Mouse (Mus musculus): ENCODE data around the gene Tmem198b. TPM values are rescaled to one million over a fixed set of nuclear protein-coding genes. Genes with fewer than 3 reads are reported as not detected.

Tmem198b gene
- polyA plus RNA-seq, 1 experiment from 2014 or later: 14.4 TPM

DNA sequence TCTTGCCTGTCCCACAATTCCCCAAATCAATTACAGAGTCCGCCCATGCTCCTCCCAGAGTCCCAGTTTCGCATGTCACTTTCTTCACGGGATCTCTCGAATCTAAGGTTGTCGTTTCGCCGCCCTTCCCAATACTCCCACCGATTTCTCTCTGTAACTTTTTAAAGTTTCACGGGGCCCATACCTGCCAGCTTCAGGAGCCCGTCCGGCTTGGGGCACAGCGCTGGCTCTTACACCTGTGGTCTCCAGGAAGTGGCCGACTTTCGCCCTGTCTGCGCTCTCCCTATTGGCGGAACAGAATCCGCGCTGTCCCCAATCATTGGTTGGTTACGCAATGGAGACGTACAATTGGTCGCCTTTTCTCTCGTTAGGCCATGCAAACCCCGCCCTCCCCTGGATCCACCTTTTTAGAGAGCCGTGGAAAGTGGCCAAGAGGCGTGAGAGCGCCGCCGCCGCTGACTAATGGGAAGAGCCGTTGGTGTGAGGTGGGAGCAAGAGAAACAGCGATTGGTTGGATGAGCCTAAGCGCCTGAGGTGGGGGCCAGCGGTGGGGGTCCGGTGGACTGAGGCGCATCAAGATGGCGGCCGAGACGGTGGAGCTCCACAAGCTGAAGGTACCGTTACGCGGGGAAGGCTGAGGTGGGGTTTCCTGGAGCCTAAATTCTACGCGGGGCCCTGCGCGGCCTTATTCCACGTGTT lies 17.3 kb upstream of the Tmem198b start, which contains the start of gene Ormdl2:
TSS of gene Ormdl2 (minus strand) at position 288 of the 699 bp plus-strand sequence.
- peak within 1 kb of the TSS; percentile 75 for H3K9ac ChIP-seq (replicated peaks)
- under 1% methylated on average over 46 of the region's 46 CpGs for WGBS
- peak within 1 kb of the TSS; percentile 75 for H3K27ac ChIP-seq (replicated peaks)
- H3K9me3 ChIP-seq (replicated peaks): no peaks in the 10 kb centered on the region
- no peaks in the 10 kb centered on the region for H3K27me3 ChIP-seq (replicated peaks)
- ATAC-seq (ENCODE audit: low FRiP score): peak; percentile 100
- peak within 1 kb of the TSS; percentile 85 for H3K4me2 ChIP-seq
- H3K36me3 ChIP-seq: peaks cover 35% of the 10 kb centered on the region
- H3K4me3 ChIP-seq (replicated peaks): peak within 1 kb of the TSS; percentile 71
- H3K4me1 ChIP-seq: peaks cover 20% of the 10 kb centered on the region

DNA sequence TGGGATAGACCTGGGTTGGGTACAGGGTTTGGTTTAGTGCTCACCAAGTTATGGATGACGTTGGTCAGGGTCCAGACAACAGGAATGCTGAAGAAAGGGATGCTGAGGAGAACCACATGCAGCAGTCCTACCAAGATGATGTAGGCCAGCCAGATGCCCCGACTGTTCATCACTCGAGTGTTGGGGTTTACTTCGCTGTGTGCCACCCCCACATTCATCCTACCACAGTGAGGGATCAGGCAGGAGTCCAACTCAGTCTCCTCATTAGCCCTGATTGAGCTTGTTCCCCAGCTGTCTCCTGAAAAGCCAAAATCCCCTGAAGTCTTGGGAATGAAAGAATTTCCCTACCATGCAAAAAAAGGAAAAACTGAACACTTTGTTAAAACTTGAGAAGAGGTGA lies 16.0 kb upstream of the Tmem198b start:
- H3K4me1 ChIP-seq: peaks cover 20% of the 10 kb centered on the region
- H3K27ac ChIP-seq (replicated peaks): no peak overlapping the region
- H3K9me3 ChIP-seq (replicated peaks): no peaks in the 10 kb centered on the region
- ATAC-seq (ENCODE audit: low FRiP score): no peak
- H3K4me2 ChIP-seq: no peak overlapping the region
- no peak overlapping the region for H3K4me3 ChIP-seq (replicated peaks)
- no peak overlapping the region for H3K9ac ChIP-seq (replicated peaks)
- H3K27me3 ChIP-seq (replicated peaks): no peaks in the 10 kb centered on the region
- H3K36me3 ChIP-seq: peaks cover 44% of the 10 kb centered on the region
- 88% methylated on average over 4 of the region's 4 CpGs for WGBS

DNA sequence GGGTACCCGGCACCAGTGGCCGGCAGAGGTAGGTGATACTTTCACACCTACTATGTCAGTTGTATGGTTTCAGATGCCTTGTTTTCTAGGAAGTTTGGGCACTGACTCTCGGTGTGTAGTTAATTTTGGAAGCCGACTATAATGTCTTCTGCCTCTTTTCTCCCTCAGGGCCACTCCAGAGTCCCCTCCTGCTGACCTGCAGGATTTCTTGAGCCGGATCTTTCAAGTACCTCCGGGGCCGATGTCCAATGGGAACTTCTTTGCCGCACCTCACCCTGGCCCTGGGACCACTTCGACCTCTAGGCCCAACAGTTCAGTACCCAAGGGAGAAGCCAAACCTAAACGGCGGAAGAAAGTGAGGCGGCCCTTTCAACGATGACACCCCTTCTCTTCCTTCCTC lies 12.9 kb upstream of the Tmem198b start, which contains the start of gene Sarnp:
TSS of gene Sarnp (plus strand) at position 301 of the 400 bp plus-strand sequence.
- Histone ChIP-seq H3K9ac (replicated peaks) (no peak within 1 kb of the TSS), H3K9me3 (replicated peaks) (no peaks in the 10 kb centered on the region), H3K4me2 (no peak within 1 kb of the TSS), H3K36me3 (peaks cover 58% of the 10 kb centered on the region), H3K27me3 (replicated peaks) (no peaks in the 10 kb centered on the region), H3K4me3 (replicated peaks) (no peak within 1 kb of the TSS), H3K4me1 (peaks cover 8% of the 10 kb centered on the region), H3K27ac (replicated peaks) (no peak within 1 kb of the TSS)
- ATAC-seq (ENCODE audit: low FRiP score): no peak
- WGBS: 93% methylated on average over 13 of the region's 13 CpGs

DNA sequence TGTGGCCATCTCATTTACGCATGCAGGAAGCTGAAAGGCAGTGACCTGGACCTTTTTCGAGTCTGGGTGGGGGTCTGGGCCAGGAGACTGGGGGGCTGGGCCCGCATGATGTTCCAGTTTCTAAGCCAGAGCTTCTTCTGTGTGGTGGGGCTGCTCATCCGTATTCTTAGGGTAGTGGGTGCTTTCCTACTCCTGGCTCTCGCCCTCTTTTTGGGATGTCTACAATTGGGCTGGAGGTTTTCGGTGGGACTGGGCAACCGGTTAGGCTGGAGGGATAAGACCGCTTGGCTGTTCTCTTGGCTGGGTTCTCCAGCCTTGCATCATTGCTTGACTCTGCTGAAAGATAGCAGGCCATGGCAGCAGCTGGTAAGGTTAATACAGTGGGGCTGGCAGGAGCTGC lies 2.8 kb upstream of the Tmem198b start:
- H3K4me3 ChIP-seq (replicated peaks): peak overlapping the region; percentile 86
- WGBS: 95% methylated on average over 8 of the region's 8 CpGs
- peak overlapping the region; percentile 20; the same call in 1 of the 2 replicates for H3K9ac ChIP-seq (replicated peaks)
- H3K4me1 ChIP-seq: peaks cover 65% of the 10 kb centered on the region
- H3K27ac ChIP-seq (replicated peaks): no peak overlapping the region
- peak overlapping the region; percentile 67 for H3K4me2 ChIP-seq
- no peaks in the 10 kb centered on the region for H3K27me3 ChIP-seq (replicated peaks)
- H3K36me3 ChIP-seq: 0 out of 2 replicates have a peak, but pooled peaks cover 4% of the 10 kb centered on the region
- no peak for ATAC-seq (ENCODE audit: low FRiP score)
- no peaks in the 10 kb centered on the region for H3K9me3 ChIP-seq (replicated peaks)

DNA sequence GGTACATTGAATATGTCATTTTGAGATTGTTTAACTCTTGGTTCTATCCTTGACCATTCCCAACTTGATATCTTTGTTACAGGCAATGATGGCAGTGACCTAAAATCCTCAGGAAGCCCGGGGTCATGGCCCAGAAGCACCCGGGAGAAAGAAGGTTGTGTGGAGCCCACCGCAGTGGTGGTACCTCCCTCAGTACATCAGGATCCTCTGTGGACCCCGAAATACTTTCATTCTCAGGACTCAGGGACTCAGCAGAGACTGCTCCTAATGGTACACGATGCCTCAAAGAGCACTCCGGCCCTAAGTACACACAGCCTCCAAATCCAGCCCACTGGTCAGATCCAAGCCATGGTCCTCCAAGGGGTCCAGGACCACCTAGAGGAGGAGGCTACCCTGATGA lies 1.9 kb upstream of the Tmem198b start:
- no peaks in the 10 kb centered on the region for H3K27me3 ChIP-seq (replicated peaks)
- no peak for ATAC-seq (ENCODE audit: low FRiP score)
- WGBS: 65% methylated on average over 6 of the region's 6 CpGs
- H3K9ac ChIP-seq (replicated peaks): peak overlapping the region; percentile 91
- peak overlapping the region; percentile 98; the same call in 1 of the 2 replicates for H3K27ac ChIP-seq (replicated peaks)
- H3K9me3 ChIP-seq (replicated peaks): no peaks in the 10 kb centered on the region
- H3K36me3 ChIP-seq: peaks cover 6% of the 10 kb centered on the region; the same call in 1 of the 2 replicates
- H3K4me2 ChIP-seq: peak overlapping the region; percentile 67
- peak overlapping the region; percentile 86 for H3K4me3 ChIP-seq (replicated peaks)
- peaks cover 68% of the 10 kb centered on the region for H3K4me1 ChIP-seq

DNA sequence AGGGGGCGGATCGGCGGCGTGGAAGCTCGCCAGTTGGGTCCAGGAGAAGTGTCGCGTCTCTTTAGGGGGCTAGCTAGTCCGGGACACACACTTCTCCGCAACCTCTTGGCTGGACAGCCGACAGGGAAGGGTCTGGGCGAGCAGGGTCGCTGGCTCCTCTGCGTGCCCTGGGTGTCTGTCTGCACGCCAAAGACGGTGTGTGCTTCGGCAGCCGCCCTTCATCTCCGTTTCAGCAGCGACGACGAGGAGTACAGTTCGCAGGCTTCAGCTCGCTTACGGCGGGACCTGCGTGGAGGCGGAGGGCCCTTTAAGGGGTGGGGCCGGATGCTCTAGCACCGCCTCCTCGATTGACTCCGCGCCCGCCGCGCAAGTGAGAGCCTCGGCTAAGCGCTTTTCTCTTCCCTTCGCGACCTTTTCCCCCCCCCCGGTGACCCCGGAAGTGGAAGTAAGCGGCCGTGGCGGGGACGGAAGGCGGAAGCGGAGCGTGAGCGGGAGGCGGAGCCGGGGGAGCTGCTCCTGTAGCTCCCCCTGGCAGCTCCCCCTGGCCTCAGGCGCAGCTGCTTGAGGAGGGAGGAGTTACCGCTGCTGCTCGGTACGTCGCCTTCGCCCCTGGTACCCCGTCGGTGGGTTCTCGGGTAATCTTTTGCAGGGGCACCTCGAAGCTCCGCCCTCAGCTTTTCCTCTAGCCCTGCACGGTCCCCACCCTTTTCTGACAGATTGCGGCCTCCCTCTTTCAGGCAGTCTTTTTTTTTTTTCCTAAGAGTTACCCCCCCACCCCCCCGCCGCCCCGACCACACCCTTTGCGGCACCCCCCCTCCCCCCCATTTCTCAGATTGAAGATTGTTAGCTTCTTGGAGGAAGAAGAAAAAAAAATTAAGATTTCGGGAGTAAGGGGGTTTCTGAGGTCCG lies 1.2 kb upstream of the Tmem198b start:
- Histone ChIP-seq H3K4me1 (peaks cover 66% of the 10 kb centered on the region), H3K9me3 (replicated peaks) (no peaks in the 10 kb centered on the region), H3K4me3 (replicated peaks) (peak overlapping the region; percentile 86), H3K9ac (replicated peaks) (peak overlapping the region; percentile 91), H3K27me3 (replicated peaks) (no peaks in the 10 kb centered on the region), H3K36me3 (peaks cover 12% of the 10 kb centered on the region; the same call in 1 of the 2 replicates), H3K27ac (replicated peaks) (peak overlapping the region; percentile 98), H3K4me2 (peak overlapping the region; percentile 67)
- WGBS: under 1% methylated on average over 69 of the region's 70 CpGs
- ATAC-seq (ENCODE audit: low FRiP score): peak; percentile 94

DNA sequence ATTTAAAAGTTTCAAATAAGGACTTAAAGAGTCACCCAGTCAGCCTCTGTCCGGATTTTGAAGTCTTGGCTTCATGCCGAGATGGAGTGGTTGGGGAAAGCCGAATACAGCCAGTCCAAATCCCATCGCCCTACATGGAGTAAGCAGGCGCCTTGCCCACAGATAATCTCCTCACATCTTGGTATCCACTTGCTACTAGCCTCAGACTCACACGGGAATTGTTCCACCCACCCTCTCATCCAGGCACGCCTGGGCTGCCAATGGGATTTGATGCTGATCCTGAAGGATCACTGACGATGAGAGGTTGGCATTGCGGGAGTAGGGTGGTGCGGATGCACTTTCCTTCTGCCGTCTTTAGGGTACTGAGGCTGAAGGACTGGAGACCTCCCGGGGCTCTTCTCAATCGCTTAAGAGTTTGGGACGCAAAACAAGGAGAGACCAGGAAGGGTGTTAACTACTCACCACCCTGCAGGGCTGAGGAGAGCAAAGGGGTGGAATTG lies 349 bp downstream of the Tmem198b start, which contains the start of gene Dnajc14:
TSS of gene Dnajc14 (plus strand) at position 292 of the 500 bp plus-strand sequence.
- WGBS: under 1% methylated on average over 14 of the region's 14 CpGs
- peaks cover 11% of the 10 kb centered on the region; the same call in 1 of the 2 replicates for H3K36me3 ChIP-seq
- peaks cover 52% of the 10 kb centered on the region for H3K4me1 ChIP-seq
- ATAC-seq (ENCODE audit: low FRiP score): peak; percentile 9
- H3K9me3 ChIP-seq (replicated peaks): no peaks in the 10 kb centered on the region
- H3K4me2 ChIP-seq: peak within 1 kb of the TSS; percentile 67
- peak within 1 kb of the TSS; percentile 98 for H3K27ac ChIP-seq (replicated peaks)
- no peaks in the 10 kb centered on the region for H3K27me3 ChIP-seq (replicated peaks)
- H3K9ac ChIP-seq (replicated peaks): peak within 1 kb of the TSS; percentile 91
- peak within 1 kb of the TSS; percentile 86 for H3K4me3 ChIP-seq (replicated peaks)

DNA sequence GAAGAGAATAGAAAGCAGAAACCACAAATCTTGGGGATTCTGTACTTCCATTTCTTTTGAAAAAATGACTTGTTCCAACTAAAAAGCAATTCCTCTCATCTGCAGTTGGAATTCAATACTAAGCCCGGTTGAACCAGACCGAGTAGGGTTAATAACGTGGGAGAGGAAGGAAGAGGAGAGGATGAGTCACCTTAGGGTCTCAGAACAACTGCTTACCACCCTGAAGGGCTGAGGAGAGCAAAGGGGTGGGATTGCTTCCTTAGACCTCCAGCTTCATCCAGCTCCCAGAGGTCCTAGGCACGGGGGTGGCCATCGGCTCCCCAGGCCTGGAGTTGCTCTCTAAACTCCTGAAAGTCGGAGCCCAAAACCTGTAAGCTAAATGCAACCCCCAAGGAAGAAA lies 809 bp downstream of the Tmem198b start:
- peak overlapping the region; percentile 98 for H3K27ac ChIP-seq (replicated peaks)
- H3K36me3 ChIP-seq: peaks cover 11% of the 10 kb centered on the region; the same call in 1 of the 2 replicates
- no peak for ATAC-seq (ENCODE audit: low FRiP score)

DNA sequence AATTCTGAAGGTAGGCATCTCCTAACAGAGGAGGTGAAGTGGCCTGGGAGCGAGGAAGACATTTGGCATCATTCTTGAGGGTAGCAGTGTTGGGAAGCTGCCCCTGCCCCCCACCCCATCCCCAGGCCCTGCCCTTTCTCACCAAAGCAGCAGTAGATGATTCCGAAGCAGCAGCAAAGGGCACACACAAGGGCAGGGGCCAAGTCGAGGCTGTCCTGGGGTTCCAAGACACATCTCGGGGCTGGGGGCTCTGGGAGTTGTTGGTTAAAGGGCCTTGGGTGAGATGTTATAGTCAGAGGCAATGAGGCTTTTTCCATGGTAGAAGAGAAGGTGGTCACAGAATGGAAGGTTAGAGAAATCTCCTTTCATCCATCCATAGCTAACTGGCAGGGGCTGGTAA lies 1.2 kb downstream of the Tmem198b start:
- H3K4me3 ChIP-seq (replicated peaks): peak overlapping the region; percentile 86
- H3K9me3 ChIP-seq (replicated peaks): no peaks in the 10 kb centered on the region
- no peak for ATAC-seq (ENCODE audit: low FRiP score)
- no peaks in the 10 kb centered on the region for H3K27me3 ChIP-seq (replicated peaks)
- peak overlapping the region; percentile 91 for H3K9ac ChIP-seq (replicated peaks)
- peak overlapping the region; percentile 67 for H3K4me2 ChIP-seq
- peaks cover 43% of the 10 kb centered on the region for H3K4me1 ChIP-seq
- H3K27ac ChIP-seq (replicated peaks): peak overlapping the region; percentile 98; the same call in 1 of the 2 replicates
- peaks cover 15% of the 10 kb centered on the region; the same call in 1 of the 2 replicates for H3K36me3 ChIP-seq
- WGBS: 66% methylated on average over 4 of the region's 4 CpGs

More for the DNA sequence above, 809 bp downstream of the Tmem198b start:
- no peaks in the 10 kb centered on the region for H3K9me3 ChIP-seq (replicated peaks)
- WGBS: 20% methylated on average over 6 of the region's 6 CpGs
- peak overlapping the region; percentile 91 for H3K9ac ChIP-seq (replicated peaks)
- H3K4me3 ChIP-seq (replicated peaks): peak overlapping the region; percentile 86
- no peaks in the 10 kb centered on the region for H3K27me3 ChIP-seq (replicated peaks)
- H3K4me1 ChIP-seq: peaks cover 47% of the 10 kb centered on the region
- H3K4me2 ChIP-seq: peak overlapping the region; percentile 67

DNA sequence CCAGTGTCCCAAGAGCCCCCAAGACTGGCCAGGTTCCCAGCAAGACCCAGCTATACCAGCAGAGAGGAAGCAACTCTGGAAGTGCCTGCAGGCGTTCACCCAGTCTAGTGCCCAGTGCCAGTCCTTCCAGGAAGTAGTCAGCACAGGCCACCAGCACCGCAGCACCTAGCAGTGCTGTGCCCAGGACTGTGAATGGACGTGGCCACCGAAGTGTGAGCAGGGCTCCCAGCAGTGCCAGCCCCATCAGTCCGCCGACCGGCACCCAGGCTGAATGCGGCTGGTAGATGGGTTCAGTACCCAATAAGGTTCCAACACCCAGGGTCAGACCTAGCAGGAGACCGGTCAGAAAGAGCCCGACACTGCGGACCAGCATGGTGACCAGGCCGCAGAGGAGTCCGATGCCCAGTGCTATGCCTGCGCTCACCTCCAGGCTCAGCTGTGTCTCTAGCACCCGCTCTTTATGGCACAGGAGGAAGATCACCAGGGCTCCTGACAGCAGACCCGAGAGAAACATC lies 2.1 kb downstream of the Tmem198b start:
- H3K27ac ChIP-seq (replicated peaks): no peak overlapping the region
- H3K4me3 ChIP-seq (replicated peaks): no peak overlapping the region
- peaks cover 34% of the 10 kb centered on the region for H3K4me1 ChIP-seq
- H3K4me2 ChIP-seq: no peak overlapping the region; the same call in 1 of the 2 replicates
- no peak for ATAC-seq (ENCODE audit: low FRiP score)
- H3K27me3 ChIP-seq (replicated peaks): no peaks in the 10 kb centered on the region
- WGBS: 89% methylated on average over 16 of the region's 16 CpGs
- H3K9me3 ChIP-seq (replicated peaks): no peaks in the 10 kb centered on the region
- peak overlapping the region; percentile 38; the same call in 1 of the 2 replicates for H3K9ac ChIP-seq (replicated peaks)
- H3K36me3 ChIP-seq: peaks cover 15% of the 10 kb centered on the region; the same call in 1 of the 2 replicates

DNA sequence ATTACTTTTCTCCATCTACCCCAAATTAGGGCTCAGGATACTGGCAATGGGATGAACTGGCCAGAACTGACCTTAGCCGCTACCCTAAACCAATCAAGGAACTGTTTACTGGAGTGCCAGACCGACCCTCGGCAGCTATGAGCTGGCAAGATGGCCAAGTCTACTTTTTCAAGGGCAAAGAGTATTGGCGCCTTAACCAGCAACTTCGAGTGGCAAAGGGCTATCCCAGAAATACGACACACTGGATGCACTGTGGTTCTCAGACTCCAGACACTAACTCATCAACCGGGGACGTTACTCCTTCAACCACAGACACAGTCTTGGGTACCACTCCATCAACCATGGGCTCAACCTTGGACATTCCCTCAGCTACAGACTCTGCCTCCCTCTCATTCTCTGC lies 5.5 kb downstream of the Tmem198b start:
- Histone ChIP-seq H3K4me3 (replicated peaks) (no peak overlapping the region), H3K27me3 (replicated peaks) (no peaks in the 10 kb centered on the region), H3K9me3 (replicated peaks) (no peaks in the 10 kb centered on the region), H3K4me1 (peaks cover 19% of the 10 kb centered on the region), H3K27ac (replicated peaks) (no peak overlapping the region), H3K9ac (replicated peaks) (no peak overlapping the region), H3K4me2 (no peak overlapping the region), H3K36me3 (peaks cover 15% of the 10 kb centered on the region; the same call in 1 of the 2 replicates)
- WGBS: 95% methylated on average over 8 of the region's 8 CpGs
- no peak for ATAC-seq (ENCODE audit: low FRiP score)

Measured in neural tube, embryonic 15.5 days (tissue).